Mouse (Mus musculus): ENCODE measurements at regions not wholly inside any gene's neighbourhood (a gene's known extent, or its start where the extent isn't known, plus 50 kb on each side); places are given as distances from the start of the nearest gene placed in this dataset.

DNA sequence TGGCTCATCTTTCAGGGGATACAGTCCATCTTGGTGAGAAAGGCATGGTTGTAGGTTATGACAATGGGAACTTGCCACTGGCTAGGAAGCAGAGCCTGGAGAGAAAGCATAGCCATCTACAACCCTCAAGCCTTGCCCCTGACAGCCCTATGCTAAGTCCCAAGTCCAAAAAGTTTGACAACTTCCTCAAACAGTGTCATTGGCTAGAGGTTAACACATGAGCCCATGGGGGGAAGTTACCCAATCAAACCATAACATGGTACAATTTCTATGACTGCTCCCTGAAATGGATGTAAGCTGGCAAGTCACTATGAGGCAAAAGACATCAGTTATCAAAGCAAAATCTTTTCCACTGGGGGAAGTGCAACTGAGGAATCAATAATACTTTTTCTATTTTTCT lies 176.8 kb upstream of the Mid1 start:
- in situ Hi-C loops (cut with MboI; ENCODE audit: low pct_ligation_motif_present, low pct_unique_long_range_greater_than_20kb, low sequenced_read_pairs), result no loop called here
- TF ChIP-seq UBTF (IDR thresholded peaks at IDR 0.05; ENCODE audit: low read depth, low read length) (no peak), MAFK (IDR thresholded peaks at IDR 0.05; ENCODE audit: insufficient replicate concordance, low read length) (no peak), CHD1 (IDR thresholded peaks at IDR 0.05; ENCODE audit: low read depth, low read length) (no peak), JUND (conservative IDR thresholded peaks at IDR 0.05; ENCODE audit: low read depth, low read length) (no peak), ZKSCAN1 (IDR thresholded peaks at IDR 0.05; ENCODE audit: borderline replicate concordance, low read depth, low read length) (no peak), USF1 (IDR thresholded peaks at IDR 0.05; ENCODE audit: low read depth, low read length) (no peak), CTCF (conservative IDR thresholded peaks at IDR 0.05 in 1 of 2, IDR thresholded peaks at IDR 0.05 in 1 of 2; ENCODE audit: low read depth in 2 of 2, low read length in 2 of 2) (no peak), NRF1 (IDR thresholded peaks at IDR 0.05; ENCODE audit: low read depth, low read length) (no peak), HCFC1 (IDR thresholded peaks at IDR 0.05; ENCODE audit: low read depth, low read length) (no peak), JUN (IDR thresholded peaks at IDR 0.05; ENCODE audit: insufficient read depth, low read depth, low read length) (no peak), CHD2 (IDR thresholded peaks at IDR 0.05; ENCODE audit: low read length) (no peak), RCOR1 (conservative IDR thresholded peaks at IDR 0.05; ENCODE audit: low read depth, low read length) (no peak), POLR2A (IDR thresholded peaks at IDR 0.05; ENCODE audit: low read depth, low read length) (no peak), SMC3 (IDR thresholded peaks at IDR 0.05; ENCODE audit: low read depth, low read length) (no peak)

DNA sequence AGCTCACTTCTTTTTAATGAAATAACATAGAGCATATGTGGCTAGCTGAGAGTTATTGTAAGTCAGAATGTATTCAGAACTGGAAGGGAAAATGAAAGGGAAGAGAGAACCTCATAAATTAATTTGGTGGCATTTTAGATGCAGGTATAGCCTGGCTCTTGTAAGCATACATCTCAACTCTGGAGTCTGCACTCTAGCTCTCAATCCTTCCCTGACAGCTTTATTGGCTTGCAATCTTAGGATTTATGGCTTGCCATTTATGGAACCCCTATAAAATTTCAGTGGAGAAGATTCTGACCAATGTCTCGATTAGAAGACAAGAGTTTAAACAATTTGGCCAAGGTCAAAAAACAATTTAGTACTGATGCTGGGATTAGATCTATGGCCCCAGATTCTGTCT lies 173.4 kb upstream of the Hccs start:
- TF ChIP-seq JUN (IDR thresholded peaks at IDR 0.05; ENCODE audit: insufficient read depth, low read depth, low read length), result no peak
- no peak for TF ChIP-seq ZKSCAN1 (IDR thresholded peaks at IDR 0.05; ENCODE audit: borderline replicate concordance, low read depth, low read length)
- no peak for TF ChIP-seq PAX5 (IDR thresholded peaks at IDR 0.05; ENCODE audit: low read length)
- no peak for TF ChIP-seq KAT2A (IDR thresholded peaks at IDR 0.05; ENCODE audit: insufficient replicate concordance, low read length)
- TF ChIP-seq JUND (conservative IDR thresholded peaks at IDR 0.05; ENCODE audit: low read depth, low read length), result no peak
- TF ChIP-seq SMC3 (IDR thresholded peaks at IDR 0.05; ENCODE audit: low read depth, low read length), result no peak
- H3K4me3 ChIP-seq (replicated peaks in 1 of 3; ENCODE audit: low read depth in 2 of 3, low read length in 2 of 3, poor library complexity in 1 of 3), result no peak overlapping the region
- no peaks in the 10 kb centered on the region for H3K36me3 ChIP-seq (replicated peaks in 1 of 2; ENCODE audit: control insufficient read depth in 1 of 2, insufficient read depth in 1 of 2, low read length in 1 of 2)
- no peaks in the 10 kb centered on the region for H3K4me1 ChIP-seq (ENCODE audit: control insufficient read depth in 1 of 2, insufficient read depth in 2 of 2)
- no peaks in the 10 kb centered on the region for H3K9me3 ChIP-seq (replicated peaks; ENCODE audit: low read length)
- dilution Hi-C loops (cut with MboI; ENCODE audit: extremely low pct_ligation_motif_present, extremely low pct_unique_long_range_greater_than_20kb, low sequenced_read_pairs) (no loop called here), in situ Hi-C loops (cut with MboI; ENCODE audit: low pct_ligation_motif_present, low pct_unique_long_range_greater_than_20kb, low sequenced_read_pairs) (no loop called here)
- no peaks in the 10 kb centered on the region for H3K79me2 ChIP-seq (replicated peaks; ENCODE audit: control insufficient read depth, extremely low read depth, insufficient read depth, poor library complexity, severe bottlenecking)
- no peak for DNase-seq (ENCODE audit: extremely low read depth)
- H3K9ac ChIP-seq (ENCODE audit: insufficient read depth, low read depth), result no peak overlapping the region
- H3K27me3 ChIP-seq (replicated peaks), result no peaks in the 10 kb centered on the region
- H3K27ac ChIP-seq (ENCODE audit: insufficient read depth, low read depth), result no peak overlapping the region
- H3K4me2 ChIP-seq (ENCODE audit: insufficient read depth, low read depth, poor library complexity, severe bottlenecking), result no peak overlapping the region

More for the DNA sequence above, 176.8 kb upstream of the Mid1 start:
- H3K4me1 ChIP-seq (ENCODE audit: control insufficient read depth in 1 of 2, insufficient read depth in 2 of 2), result no peaks in the 10 kb centered on the region
- dilution Hi-C loops (cut with MboI; ENCODE audit: extremely low pct_ligation_motif_present, extremely low pct_unique_long_range_greater_than_20kb, low sequenced_read_pairs), result no loop called here
- H3K9ac ChIP-seq (ENCODE audit: insufficient read depth, low read depth), result no peak overlapping the region
- DNase-seq (ENCODE audit: extremely low read depth), result no peak
- H3K9me3 ChIP-seq (replicated peaks; ENCODE audit: low read length), result no peaks in the 10 kb centered on the region
- no peaks in the 10 kb centered on the region for H3K36me3 ChIP-seq (replicated peaks in 1 of 2; ENCODE audit: control insufficient read depth in 1 of 2, insufficient read depth in 1 of 2, low read length in 1 of 2)
- H3K27ac ChIP-seq (ENCODE audit: insufficient read depth, low read depth), result no peak overlapping the region
- H3K79me2 ChIP-seq (replicated peaks; ENCODE audit: control insufficient read depth, extremely low read depth, insufficient read depth, poor library complexity, severe bottlenecking), result no peaks in the 10 kb centered on the region
- no peak overlapping the region for H3K4me2 ChIP-seq (ENCODE audit: insufficient read depth, low read depth, poor library complexity, severe bottlenecking)
- no peaks in the 10 kb centered on the region for H3K27me3 ChIP-seq (replicated peaks)
- H3K4me3 ChIP-seq (replicated peaks in 1 of 3; ENCODE audit: low read depth in 2 of 3, low read length in 2 of 3, poor library complexity in 1 of 3), result no peak overlapping the region
